Mouse (Mus musculus): ENCODE data around the gene Speer3.
"Not testable (repeated sequence)": the region's sequence is repeated elsewhere in the genome, so short reads cannot be mapped to it uniquely, and the experiment has no call there.

Gene Speer3

DNA sequence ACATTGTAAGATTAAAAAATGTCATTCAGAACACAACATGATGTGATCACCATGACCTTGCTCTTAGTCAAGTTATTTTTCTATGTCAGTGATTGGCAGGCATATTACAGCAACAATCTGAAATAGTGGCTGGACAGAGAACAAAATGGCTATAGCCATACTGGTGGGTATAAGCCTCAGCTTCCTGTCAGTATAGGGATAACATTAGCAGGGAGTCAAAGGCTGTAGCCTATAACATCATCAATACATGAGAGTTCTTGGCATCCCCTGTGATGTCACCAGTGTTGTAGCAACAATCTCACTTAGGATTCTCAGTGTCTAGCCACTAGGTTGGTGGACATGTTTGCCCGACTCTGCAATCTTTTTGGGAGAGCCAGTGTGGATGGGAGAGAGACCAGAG lies at the start of gene Speer3:
Gene Speer3, plus strand, starts transcription at position 301 of the 400 bp plus-strand sequence.
- DNase-seq: no peak

DNA sequence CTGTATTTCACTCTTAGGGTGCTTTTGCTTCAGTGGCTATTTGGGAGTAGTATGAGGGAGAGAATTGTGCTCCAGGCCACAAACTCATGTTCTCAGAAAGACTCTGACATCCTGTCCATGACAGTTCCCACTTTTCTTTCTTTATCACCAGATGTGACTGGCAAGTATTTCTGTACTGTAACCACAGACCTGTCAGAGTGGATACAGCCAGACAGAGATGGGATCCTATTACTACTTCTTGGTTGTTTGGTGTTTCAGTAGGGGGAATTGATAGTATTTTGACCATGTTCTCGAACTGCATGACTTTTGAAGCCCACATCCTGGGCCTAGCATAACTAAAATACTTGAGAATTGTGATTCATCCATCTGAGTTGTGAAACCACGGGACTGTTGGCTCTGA lies 19.1 kb downstream of the Speer3 start:
- DNase-seq: not testable (repeated sequence)

DNA sequence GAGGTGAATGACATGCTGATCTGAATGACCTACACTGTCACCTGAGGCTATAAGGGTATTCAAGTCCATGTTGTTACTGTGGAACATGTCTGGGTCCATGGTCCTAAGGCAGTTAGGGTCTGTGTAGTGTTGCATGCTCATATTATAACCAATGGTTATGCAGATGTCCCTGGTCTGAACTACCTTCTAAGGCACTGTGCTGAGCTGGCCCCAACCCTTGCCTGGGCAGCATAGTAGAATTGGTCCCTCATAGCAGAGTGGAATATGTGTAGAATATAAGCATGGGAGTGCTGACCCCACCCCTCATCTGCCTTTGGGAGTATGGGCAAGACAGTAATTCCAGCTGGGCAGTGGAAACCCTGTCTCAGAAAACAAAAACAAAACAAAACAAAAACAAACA lies 33.7 kb downstream of the Speer3 start:
- no peak for DNase-seq

DNA sequence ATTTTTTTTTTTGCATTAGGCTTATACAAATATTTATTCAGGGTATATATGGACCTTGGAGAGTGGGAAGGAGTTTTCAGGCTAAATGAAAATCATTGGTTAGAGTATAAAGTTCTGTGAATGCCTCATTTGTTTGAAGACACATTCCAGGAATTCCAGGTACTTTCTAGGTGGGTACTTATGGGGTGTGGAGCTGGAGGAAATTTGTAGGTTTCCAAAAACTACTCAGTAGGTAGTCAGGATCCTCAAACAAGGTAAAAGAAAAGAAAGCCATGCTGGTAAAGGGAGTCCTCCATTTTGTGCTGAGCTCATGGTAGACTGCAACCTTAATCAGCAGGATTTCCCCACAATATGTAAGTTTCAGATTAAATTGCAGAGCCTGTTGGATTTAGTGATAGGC lies 35.3 kb downstream of the Speer3 start:
- no peak for DNase-seq

DNA sequence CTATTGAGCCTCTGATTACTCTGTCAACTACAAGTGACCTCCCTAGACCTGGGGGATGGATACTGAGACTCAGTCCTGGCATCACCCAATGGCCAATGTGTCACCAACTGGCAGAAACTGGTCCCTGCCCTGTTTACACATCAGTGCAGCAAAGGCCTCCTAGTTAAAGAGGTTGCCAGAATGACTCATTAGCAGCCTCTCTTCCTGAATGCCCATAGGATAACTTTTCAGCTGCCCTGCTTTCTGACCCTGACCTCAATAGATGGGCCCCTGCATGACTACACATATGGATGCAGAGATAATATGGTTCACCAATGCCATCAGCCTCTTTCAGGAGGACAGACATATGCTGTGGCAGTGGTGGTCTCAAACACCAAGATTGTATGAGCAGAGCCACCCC lies 52.9 kb downstream of the Speer3 start:
- no peak for DNase-seq
